Mouse (Mus musculus) left cerebral cortex, postnatal 10 days (tissue): ENCODE measurements around the gene Fsd2. TPM values are rescaled to one million over a fixed set of nuclear protein-coding genes. Genes with fewer than 3 reads are reported as not detected.

Experiments used
- DNase-seq, 2 experiments: peaks; one replicate each; pipeline ENCODE4 v3.0.0; 2021 to 2022; ENCODE audit warnings: low spot score in 2 of 2, mixed read lengths in 1 of 2; ENCODE audit errors: extremely low spot score in 1 of 2
- intact Hi-C: fragments of 180-260 bp; cut with DNase I; formaldehyde crosslinking; loops from one replicate; pipeline ENCODE4 v1.15.1; 2025
- total RNA-seq, 2 experiments: library from RNA; stranded (reverse); gene quantifications; 2 replicates each; pipeline ENCODE4 v1.2.3; 2021

Fsd2 gene
- total RNA-seq, 2 experiments from 2014 or later = 0.09 to 0.10 TPM

DNA sequence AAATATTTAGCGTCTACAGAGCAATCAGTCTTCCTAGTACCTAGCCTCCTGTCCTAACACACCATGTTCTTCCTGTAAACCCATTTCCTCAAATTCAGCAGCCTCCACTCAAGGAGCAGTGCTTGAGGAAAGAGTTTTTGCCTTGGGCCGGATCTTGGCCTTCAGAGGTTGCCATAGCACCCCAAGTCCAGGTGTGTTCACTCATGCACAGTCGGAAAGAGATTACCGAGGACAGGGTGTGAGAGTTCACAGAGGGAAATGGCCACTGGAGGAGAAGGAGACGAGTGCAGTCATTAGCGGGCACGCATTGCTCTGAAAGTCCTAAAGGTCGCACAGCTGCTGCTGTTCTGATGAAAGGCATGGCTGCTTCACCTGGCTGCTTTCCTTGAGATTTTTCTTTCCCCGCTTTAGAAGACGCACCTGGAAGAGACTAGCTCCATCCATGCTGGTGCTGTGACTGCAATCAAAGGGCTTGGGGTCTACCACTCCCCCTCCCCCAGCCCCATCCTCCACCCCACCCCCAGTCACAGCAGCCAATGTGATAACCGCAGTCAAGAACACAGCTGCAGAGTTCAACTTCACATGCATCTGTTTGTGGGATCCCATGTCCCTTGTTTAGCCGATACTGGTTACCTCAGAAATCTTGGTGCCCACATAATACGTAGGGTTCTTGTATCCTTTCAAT lies 51.7 kb downstream of the Fsd2 start:
- DNase-seq = no peak
- intact Hi-C loops = no loop called here

DNA sequence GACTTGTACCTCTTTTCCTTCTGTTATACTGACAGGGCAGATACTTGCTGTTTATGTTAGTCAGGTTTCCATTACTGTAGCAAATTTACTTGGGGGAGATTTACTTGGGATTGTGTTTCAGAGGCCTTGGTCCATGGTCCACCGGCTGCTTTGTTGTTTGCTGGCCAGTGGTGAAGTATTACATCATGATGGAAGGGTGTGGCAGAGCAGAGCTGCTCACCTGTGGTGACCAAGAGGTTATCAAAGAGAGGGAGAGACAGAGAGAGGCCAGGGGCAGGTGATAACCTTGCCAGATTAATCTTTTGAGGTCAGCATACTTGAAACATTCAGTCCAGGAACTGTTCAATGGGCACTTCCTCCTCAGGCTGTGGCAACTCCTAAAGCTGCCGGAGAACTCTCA lies 65.7 kb downstream of the Fsd2 start:
- intact Hi-C loops = no loop called here
- no peak for DNase-seq

- no peak for DNase-seq
- intact Hi-C loops = no loop called here
Measured at GRCm38 (mm10) chr7:81498181-81498580, 68.6 kb downstream of the Fsd2 start, which contains the start of gene BC048679. Gene BC048679, minus strand, starts transcription at chr7:81498281.

DNA sequence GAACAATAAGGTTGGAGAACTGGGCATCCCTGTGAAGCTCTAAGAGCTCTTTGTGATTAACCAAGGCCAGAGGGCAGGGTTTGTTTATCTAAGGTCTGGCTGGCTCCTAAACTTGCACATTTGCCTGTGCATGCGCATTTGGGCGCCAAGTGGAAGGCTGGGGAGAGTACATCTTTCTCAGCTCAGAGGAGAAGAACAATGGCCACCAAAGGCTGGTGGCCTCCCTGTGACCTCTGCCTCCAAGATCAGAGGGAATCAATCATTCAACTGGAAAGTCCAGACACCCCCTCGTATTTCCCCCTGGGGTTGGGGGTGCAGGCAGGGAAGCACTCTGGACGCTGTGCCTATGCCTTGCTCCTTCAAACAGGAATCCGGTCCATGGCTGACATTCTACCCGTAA lies 69.6 kb downstream of the Fsd2 start:
- intact Hi-C loops = no loop called here
- no peak for DNase-seq

DNA sequence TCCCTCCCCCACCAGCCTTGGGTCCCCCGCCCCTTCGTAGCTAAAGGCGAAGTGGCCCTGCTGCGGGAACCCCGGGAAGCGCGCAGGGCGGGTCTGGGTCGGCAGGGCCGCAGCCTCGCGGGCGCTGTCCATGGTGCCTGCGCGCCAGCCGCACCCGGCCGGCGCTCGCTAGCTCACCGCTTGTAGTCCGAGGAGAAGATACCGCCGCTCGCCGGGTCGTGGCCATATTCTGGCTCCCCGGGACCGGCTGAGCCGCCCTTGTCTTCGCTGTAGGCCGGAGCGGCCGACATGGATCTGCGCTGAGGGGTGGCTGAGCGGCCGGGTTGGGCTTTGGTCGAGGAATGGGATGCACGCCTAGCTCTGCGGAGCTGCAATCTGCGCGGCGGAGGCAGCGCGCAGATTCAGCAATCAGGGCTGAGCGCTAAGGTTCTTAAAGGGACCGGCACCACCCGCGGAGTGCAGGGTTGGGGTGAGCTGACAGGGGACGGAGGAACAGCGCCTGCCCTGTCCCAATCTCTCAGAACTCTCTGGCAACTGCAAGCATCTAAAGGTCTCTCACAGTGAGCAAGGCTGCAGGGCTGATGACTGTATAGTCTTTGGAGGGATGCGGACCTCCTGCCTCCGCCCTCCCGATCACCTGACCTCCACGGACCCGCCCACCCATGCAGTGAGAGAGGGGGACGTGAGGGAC lies 73.3 kb downstream of the Fsd2 start, which contains the start of gene Ap3b2:
Gene Ap3b2 (minus strand): TSS at position 595 of the 691 bp plus-strand sequence.
- DNase-seq = peak; percentile 47 to 74
- intact Hi-C loops = no loop called here

GRCm38 (mm10) chr7:81492628-81493027 lies 74.1 kb downstream of the Fsd2 start:
- DNase-seq = no peak
- intact Hi-C loops = no loop called here

DNA sequence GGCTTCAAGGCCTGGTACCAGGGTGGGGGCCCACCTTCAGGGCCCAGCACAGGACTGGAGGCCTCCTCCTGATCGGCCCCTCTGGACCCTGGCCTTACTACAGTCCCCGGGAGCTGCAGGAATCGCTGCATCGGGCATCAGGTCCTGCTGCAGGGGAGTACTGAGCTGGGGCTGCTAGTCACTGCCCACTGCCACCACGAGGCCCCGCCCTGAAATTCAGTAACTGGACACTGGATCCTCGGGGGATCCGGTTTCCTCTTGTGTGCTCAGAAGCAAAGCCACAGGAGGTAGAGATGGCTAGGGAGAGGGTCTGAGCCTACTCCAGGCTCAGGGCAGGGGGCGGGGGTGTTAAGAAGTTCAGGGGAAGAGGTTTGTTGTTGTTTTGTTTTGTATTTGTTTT lies 77.1 kb downstream of the Fsd2 start:
- no peak for DNase-seq
- intact Hi-C loops = no loop called here

Other genes starting within 250 kb of the Fsd2 start
- 100 to 1,000 TPM; 621 to 626 TPM for gene Rps17, start 221.7 kb downstream of the Fsd2 start, total RNA-seq
- 10 to 100 TPM; 20.8 to 21.0 TPM for gene Cpeb1, start 111.5 kb downstream of the Fsd2 start, total RNA-seq
- gene Ap3b2, start 73.0 kb downstream of the Fsd2 start, total RNA-seq = 100 to 1,000 TPM; 150 to 156 TPM
- not detected for gene BC048679, start 68.7 kb downstream of the Fsd2 start, total RNA-seq
- 10 to 100 TPM; 15.5 to 17.4 TPM for gene Whamm, start 4.3 kb upstream of the Fsd2 start, total RNA-seq
- gene Homer2, start 140.6 kb upstream of the Fsd2 start, total RNA-seq = 10 to 100 TPM; 68.1 to 71.6 TPM
- gene Ramac, start 196.0 kb upstream of the Fsd2 start, total RNA-seq = 10 to 100 TPM; 67.2 to 71.9 TPM
- 10 to 100 TPM; 29.1 to 33.5 TPM for gene 3110040N11Rik, start 222.5 kb upstream of the Fsd2 start, total RNA-seq